Mouse (Mus musculus) embryonic facial prominence, embryonic 15.5 days (tissue): ENCODE data around the gene Slf2. TPM values are rescaled to one million over a fixed set of nuclear protein-coding genes. Genes with fewer than 3 reads are reported as not detected.

Experiments used
- ATAC-seq: fragments of 200-750 bp; cut with Nextera tagmentation; 2 replicates; pipeline ENCODE4 v1.8.0; 2017; ENCODE audit warnings: low read depth, moderate TSS enrichment; ENCODE audit not compliant: insufficient number of reproducible peaks, low FRiP score, low TSS enrichment
- H3K27ac ChIP-seq: fragments of 300-500 bp; sonication (generic); replicated peaks from 2 replicates; pipeline ENCODE4 v1.5.1; 2015; ENCODE audit warnings: mild to moderate bottlenecking, inconsistent platforms
- H3K27me3 ChIP-seq: fragments of 300-500 bp; sonication (generic); 2 replicates; pipeline ENCODE4 v1.6.1; 2015; ENCODE audit warnings: inconsistent platforms
- H3K36me3 ChIP-seq: fragments of 300-500 bp; sonication (generic); 2 replicates; pipeline ENCODE4 v1.6.1; 2015; ENCODE audit warnings: mild to moderate bottlenecking, inconsistent platforms
- H3K4me1 ChIP-seq: fragments of 300-500 bp; sonication (generic); 2 replicates; pipeline ENCODE4 v1.6.1; 2015; ENCODE audit warnings: inconsistent platforms
- H3K4me2 ChIP-seq: fragments of 300-500 bp; sonication (generic); replicated peaks from 2 replicates; pipeline ENCODE4 v1.6.1; 2015; ENCODE audit warnings: mild to moderate bottlenecking, inconsistent platforms
- H3K4me3 ChIP-seq: fragments of 300-500 bp; sonication (generic); replicated peaks from 2 replicates; pipeline ENCODE4 v1.5.1; 2015; ENCODE audit warnings: mild to moderate bottlenecking, inconsistent platforms
- H3K9ac ChIP-seq: fragments of 300-500 bp; sonication (generic); 2 replicates; pipeline ENCODE4 v1.6.1; 2015; ENCODE audit warnings: inconsistent platforms
- H3K9me3 ChIP-seq: fragments of 300-500 bp; sonication (generic); replicated peaks from 2 replicates; pipeline ENCODE4 v1.6.1; 2016; ENCODE audit warnings: inconsistent platforms
- WGBS: fragments of 180-500 bp; shearing (Covaris S2); methylation state at CpG from one replicate; pipeline ENCODE4 v1.1.7; 2015; 5-methylcytosine and 5-hydroxymethylcytosine counted together
- polyA plus RNA-seq: library from polyadenylated mRNA; unstranded; fragments of >200 nt; fragmentation: Nextera tagmentation; extraction: Ambion mirVana; gene quantifications from 2 replicates; pipeline ENCODE4 v1.2.1, GENCODE M21; 2015

The Slf2 gene
- polyA plus RNA-seq, 1 experiment from 2014 or later, result 27.1 TPM

DNA sequence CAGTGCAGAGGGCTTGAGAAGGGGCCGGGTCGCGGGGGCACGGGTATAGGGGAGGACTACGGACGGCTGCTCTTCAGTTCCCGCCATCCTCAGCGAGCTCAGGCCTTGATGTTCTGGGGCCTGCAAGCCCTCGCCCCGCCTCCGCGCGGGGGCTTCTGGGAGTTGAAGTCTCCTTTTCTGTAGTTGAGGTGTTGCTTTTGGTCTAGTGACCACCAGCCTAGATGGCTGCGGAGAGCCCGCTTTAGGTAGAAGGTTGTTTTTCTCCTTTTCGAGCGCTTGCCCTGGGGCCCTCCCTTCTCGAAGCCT, 456 bp downstream of the Slf2 start:
- Histone ChIP-seq H3K4me3 (peak overlapping the region; percentile 98), H3K9me3 (no peaks in the 10 kb centered on the region), H3K4me2 (peak overlapping the region; percentile 58), H3K4me1 (peaks cover 31% of the 10 kb centered on the region), H3K36me3 (peaks cover 14% of the 10 kb centered on the region), H3K27me3 (no peaks in the 10 kb centered on the region), H3K27ac (peak overlapping the region; percentile 90), H3K9ac (peak overlapping the region; percentile 71)
- 2% methylated on average over 18 of the region's 18 CpGs for WGBS
- peak; percentile 89 for ATAC-seq

DNA sequence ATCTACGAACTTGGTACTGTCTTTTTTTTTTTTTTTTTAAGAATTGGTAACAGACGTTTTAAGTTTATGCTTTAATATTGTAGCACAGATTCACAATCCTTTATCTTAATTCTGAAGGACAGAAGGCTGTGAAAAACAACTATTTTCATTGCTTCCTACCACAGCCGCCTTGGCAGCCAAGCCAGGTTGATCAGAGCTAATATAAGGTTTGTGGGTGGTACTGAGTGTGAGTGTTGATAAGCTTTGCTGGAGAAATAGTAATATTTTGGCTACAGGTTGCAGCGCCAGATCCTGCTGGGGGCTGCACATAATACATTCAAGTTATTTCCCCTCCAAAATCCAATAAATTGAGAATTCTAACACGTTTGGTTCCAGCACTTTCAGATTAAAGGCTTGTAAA, 1.1 kb downstream of the Slf2 start:
- peaks cover 20% of the 10 kb centered on the region for H3K36me3 ChIP-seq
- 45% methylated on average over 5 of the region's 5 CpGs for WGBS
- peaks cover 26% of the 10 kb centered on the region for H3K4me1 ChIP-seq
- H3K27ac ChIP-seq, result no peak overlapping the region
- H3K27me3 ChIP-seq, result no peaks in the 10 kb centered on the region
- no peaks in the 10 kb centered on the region for H3K9me3 ChIP-seq
- no peak overlapping the region for H3K9ac ChIP-seq
- peak overlapping the region; percentile 58 for H3K4me2 ChIP-seq
- no peak for ATAC-seq
- peak overlapping the region; percentile 98 for H3K4me3 ChIP-seq

DNA sequence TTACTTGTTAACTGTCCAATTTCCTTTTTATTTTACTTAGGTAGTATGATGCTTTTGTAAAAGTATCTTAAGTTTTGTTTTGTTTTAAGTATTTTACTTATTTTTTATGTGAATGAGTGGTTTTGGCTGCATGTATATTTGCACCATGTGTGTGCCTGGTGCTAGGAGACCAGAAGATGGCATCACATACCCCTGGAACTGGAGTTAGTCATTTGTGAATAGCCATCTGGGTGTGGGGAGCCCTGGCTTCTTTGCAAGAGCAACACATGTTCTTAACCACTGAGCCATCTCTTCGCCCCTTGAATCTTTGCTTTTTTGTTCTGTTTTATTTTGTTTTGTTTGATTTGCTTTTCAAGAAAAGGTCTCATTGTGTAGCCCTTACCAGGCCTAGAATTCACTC, 2.2 kb downstream of the Slf2 start:
- no peak overlapping the region for H3K4me3 ChIP-seq
- no peaks in the 10 kb centered on the region for H3K9me3 ChIP-seq
- H3K4me2 ChIP-seq, result no peak overlapping the region
- H3K36me3 ChIP-seq, result peaks cover 23% of the 10 kb centered on the region
- no peak overlapping the region for H3K27ac ChIP-seq
- no peak overlapping the region for H3K9ac ChIP-seq
- H3K27me3 ChIP-seq, result no peaks in the 10 kb centered on the region
- no peak for ATAC-seq
- H3K4me1 ChIP-seq, result peaks cover 23% of the 10 kb centered on the region
- WGBS, result 91% methylated on average over 1 of the region's 1 CpGs

DNA sequence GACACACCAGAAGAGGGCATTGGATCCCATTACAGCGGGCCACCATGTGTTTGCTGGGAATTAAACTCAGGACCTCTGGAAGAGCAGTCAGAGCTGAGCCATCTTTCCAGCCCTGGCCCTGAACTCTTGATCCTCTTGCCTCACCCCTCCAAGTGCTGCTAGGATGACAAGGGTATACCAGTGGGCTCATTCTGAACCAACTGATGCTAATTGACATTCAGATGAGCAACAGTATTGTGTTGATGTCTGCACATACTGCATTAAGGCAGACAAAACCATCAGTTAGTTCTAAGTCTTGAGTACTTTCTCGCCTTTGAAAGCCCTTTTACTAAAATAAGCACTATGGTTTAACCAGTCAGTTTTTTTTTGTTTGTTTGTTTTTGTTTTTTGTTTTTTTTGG, 28.7 kb downstream of the Slf2 start:
- Histone ChIP-seq H3K9ac (no peak overlapping the region), H3K4me2 (no peak overlapping the region), H3K9me3 (no peaks in the 10 kb centered on the region), H3K4me1 (no peaks in the 10 kb centered on the region), H3K4me3 (no peak overlapping the region), H3K36me3 (peaks cover 74% of the 10 kb centered on the region), H3K27ac (no peak overlapping the region), H3K27me3 (no peaks in the 10 kb centered on the region)
- ATAC-seq, result no peak
- WGBS, result 93% methylated on average over 2 of the region's 2 CpGs

DNA sequence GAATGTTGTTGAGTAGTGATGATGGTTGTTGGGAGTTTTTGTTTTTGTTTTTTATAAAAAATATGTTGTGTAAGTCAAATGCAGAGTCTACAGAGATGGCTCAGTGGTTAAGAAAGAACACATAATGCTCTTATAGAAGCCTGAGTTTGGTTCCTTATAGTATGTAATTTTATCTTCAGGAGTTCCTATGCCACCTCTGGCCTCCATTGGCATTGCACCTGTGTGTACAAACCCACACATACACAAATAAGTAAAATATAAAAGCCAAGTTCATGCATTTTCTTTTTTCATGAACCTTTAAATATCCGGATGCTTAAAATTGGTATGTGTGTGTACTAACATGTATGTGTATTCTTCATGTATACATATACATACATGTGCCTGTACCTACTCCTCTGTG, 35.0 kb downstream of the Slf2 start:
- WGBS, result 94% methylated on average over 1 of the region's 1 CpGs

DNA sequence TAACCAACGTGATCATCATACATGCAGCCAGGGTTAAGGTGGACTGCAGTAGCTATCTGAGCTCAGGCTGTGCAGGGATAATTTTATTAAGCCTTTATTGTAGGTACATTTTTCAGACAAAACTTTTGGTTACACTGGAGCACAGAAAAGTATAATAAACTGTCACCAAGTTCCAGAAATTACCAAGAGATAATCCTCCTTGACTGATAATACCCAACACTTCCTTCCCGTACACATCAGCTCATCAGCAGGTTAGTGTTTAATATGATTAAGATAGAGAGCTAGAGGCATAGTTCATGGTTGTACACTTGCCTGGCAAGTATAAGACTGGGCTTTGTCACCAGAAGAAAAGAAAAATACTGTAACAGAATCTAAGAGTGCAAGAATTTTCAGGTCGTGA, 37.4 kb downstream of the Slf2 start:
- 86% methylated on average over 3 of the region's 3 CpGs for WGBS

More for the DNA sequence above, 35.0 kb downstream of the Slf2 start:
- Histone ChIP-seq H3K27ac (no peak overlapping the region), H3K9ac (no peak overlapping the region), H3K27me3 (no peaks in the 10 kb centered on the region), H3K9me3 (no peaks in the 10 kb centered on the region), H3K4me3 (no peak overlapping the region), H3K4me1 (no peaks in the 10 kb centered on the region), H3K4me2 (no peak overlapping the region), H3K36me3 (peaks cover 79% of the 10 kb centered on the region)
- no peak for ATAC-seq

DNA sequence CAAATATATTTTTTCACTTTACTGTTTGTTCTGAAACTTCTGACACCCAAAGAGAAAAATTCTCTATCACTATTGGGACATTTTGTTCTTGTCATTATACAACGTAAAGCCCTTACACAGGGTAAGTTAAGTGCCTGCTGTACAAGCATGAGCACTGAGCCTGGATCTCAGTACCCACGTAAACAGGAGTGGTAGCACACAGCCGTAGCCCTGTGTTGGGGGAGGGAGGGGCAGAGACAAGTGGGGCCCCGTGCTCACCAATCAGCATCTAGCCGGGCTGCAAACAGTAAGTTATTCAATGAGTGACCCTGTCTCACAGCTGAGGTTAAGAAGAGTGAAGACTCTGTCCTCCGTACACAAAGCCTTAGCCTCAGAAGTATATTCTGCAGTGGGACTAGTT, 45.7 kb downstream of the Slf2 start:
- H3K4me2 ChIP-seq, result no peak overlapping the region
- no peak overlapping the region for H3K27ac ChIP-seq
- H3K9me3 ChIP-seq, result no peaks in the 10 kb centered on the region
- no peak for ATAC-seq
- WGBS, result 72% methylated on average over 6 of the region's 6 CpGs
- no peak overlapping the region for H3K4me3 ChIP-seq
- no peak overlapping the region for H3K9ac ChIP-seq
- no peaks in the 10 kb centered on the region for H3K27me3 ChIP-seq
- H3K36me3 ChIP-seq, result peaks cover 90% of the 10 kb centered on the region
- H3K4me1 ChIP-seq, result no peaks in the 10 kb centered on the region

More for the DNA sequence above, 37.4 kb downstream of the Slf2 start:
- H3K4me1 ChIP-seq, result no peaks in the 10 kb centered on the region
- no peak overlapping the region for H3K9ac ChIP-seq
- no peak overlapping the region for H3K4me2 ChIP-seq
- no peaks in the 10 kb centered on the region for H3K9me3 ChIP-seq
- peaks cover 88% of the 10 kb centered on the region for H3K36me3 ChIP-seq
- no peak for ATAC-seq
- no peak overlapping the region for H3K27ac ChIP-seq
- H3K27me3 ChIP-seq, result no peaks in the 10 kb centered on the region
- H3K4me3 ChIP-seq, result no peak overlapping the region

DNA sequence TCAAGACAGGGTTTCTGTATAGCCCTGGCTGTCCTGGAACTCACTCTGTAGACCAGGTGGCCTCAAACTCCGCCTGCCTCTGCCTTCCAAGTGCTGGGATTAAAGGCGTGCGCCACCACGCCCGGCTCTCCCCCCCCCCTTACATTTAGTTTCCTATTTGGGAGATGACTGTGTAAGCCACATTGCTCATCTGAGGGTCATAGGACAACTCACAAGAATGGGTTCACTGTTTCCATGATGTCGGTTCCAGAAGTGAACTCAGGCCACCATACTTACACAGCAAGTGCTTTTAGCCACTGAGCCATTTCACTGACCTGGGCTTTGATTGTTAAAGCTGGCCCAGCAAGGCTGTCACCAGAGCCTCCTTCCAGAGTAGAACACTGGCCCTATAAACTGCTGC, 46.2 kb downstream of the Slf2 start:
- Histone ChIP-seq H3K4me1 (no peaks in the 10 kb centered on the region), H3K4me3 (no peak overlapping the region), H3K27ac (no peak overlapping the region), H3K4me2 (no peak overlapping the region), H3K9me3 (no peaks in the 10 kb centered on the region), H3K27me3 (no peaks in the 10 kb centered on the region), H3K9ac (no peak overlapping the region), H3K36me3 (peaks cover 90% of the 10 kb centered on the region)
- WGBS, result 88% methylated on average over 6 of the region's 6 CpGs
- ATAC-seq, result no peak

DNA sequence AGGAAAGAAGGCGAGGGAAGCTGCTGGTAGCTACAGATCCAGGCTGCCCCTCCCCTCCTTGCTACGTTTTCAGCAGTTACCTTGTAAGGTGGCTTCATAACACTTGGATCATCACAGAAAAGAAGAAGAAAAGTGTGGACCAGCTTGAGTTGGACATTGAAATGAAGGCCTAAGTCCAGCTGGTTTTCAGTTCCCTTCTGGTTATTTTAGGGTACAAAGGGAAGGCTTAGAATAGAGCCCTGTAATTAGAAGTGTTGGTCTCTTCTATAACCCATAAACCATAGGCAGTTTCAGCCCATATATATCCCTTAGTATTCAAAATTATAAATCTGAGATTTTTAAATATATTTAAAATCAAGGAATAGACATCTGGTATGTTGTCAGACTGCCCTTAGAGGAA, 49.8 kb downstream of the Slf2 start:
- H3K36me3 ChIP-seq, result peaks cover 58% of the 10 kb centered on the region
- WGBS, result 83% methylated on average over 2 of the region's 2 CpGs
- H3K9me3 ChIP-seq, result no peaks in the 10 kb centered on the region
- H3K4me2 ChIP-seq, result no peak overlapping the region
- ATAC-seq, result no peak
- H3K27ac ChIP-seq, result no peak overlapping the region
- no peaks in the 10 kb centered on the region for H3K4me1 ChIP-seq
- no peaks in the 10 kb centered on the region for H3K27me3 ChIP-seq
- no peak overlapping the region for H3K4me3 ChIP-seq
- no peak overlapping the region for H3K9ac ChIP-seq

DNA sequence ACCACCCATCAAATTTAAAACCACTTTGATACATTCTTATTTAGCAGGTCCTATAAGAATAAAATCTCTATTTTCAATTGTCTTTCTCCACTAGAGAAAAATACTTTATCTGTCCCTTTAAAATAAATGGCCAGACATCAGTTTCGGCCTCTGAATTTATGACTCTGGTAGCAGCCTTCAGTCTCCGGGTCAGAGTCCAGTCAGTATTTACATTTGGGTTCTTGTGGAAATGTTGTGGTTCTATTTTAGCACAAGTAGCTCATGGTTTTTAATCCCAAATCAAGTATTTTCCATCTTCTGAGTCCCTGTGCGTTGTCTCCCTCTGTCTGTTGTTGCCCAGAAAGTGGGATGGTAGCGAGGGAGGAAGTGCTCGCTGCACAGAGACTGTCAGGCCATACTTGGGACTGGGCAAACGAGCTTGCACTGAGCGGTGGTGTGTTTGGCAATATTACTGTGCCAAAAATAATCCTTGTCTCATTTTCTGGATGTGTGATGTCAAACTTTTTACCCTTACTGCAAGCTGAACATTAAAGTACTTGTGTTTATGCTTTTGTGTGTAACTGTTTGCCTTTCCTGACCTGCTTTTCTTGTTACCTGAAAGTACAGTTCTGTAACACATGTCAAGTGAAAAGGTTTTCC, 51.6 kb downstream of the Slf2 start:
- Histone ChIP-seq H3K9me3 (no peaks in the 10 kb centered on the region), H3K27me3 (no peaks in the 10 kb centered on the region), H3K27ac (no peak overlapping the region), H3K4me3 (no peak overlapping the region), H3K36me3 (peaks cover 40% of the 10 kb centered on the region), H3K4me1 (no peaks in the 10 kb centered on the region), H3K4me2 (no peak overlapping the region), H3K9ac (no peak overlapping the region)
- WGBS, result 80% methylated on average over 7 of the region's 7 CpGs
- no peak for ATAC-seq

DNA sequence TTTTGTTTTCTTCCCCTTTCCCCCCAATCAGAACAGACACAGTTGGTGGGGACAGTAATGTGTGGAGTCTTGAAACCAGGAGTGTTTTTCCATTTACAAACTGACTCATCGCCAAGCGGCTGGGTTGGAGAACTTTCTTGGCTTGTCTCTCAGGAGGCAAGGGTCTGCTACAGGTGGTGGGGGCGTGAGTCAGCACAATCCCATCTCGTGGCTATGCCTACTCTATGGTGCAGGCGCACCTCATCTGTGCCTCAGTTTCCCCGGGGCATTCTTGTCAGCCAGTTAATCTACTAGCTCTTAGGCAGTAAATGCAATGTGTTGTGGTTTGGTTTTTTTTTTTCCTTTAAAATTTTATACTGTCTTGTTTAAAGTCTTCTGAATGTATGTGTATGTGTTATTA, 52.4 kb downstream of the Slf2 start:
- H3K9ac ChIP-seq, result no peak overlapping the region
- no peak for ATAC-seq
- no peak overlapping the region for H3K4me2 ChIP-seq
- peaks cover 32% of the 10 kb centered on the region for H3K36me3 ChIP-seq
- 85% methylated on average over 6 of the region's 6 CpGs for WGBS
- H3K27ac ChIP-seq, result no peak overlapping the region
- no peak overlapping the region for H3K4me3 ChIP-seq
- H3K9me3 ChIP-seq, result no peaks in the 10 kb centered on the region
- no peaks in the 10 kb centered on the region for H3K27me3 ChIP-seq
- peaks cover 4% of the 10 kb centered on the region for H3K4me1 ChIP-seq

DNA sequence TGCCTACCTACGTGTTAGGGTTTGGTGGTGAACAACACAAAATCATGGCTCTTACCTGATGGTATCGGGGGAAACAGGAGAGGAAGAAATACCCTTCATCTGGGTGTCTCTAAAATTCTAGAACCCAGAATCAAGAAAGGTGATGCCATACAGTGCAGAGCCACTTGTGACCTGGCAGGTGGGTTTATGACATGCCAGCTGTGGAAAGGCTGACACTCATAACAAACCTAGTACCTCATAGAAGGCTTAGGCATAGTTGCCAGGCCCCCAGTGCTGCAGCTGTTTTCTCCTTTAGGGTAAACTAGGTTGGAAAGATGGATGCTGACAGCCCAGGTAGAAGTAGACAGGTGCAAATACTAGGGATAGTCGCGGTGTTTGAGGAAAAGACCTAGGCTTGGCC, 53.5 kb downstream of the Slf2 start:
- Histone ChIP-seq H3K4me2 (no peak overlapping the region), H3K27me3 (no peaks in the 10 kb centered on the region), H3K27ac (no peak overlapping the region), H3K4me1 (peaks cover 9% of the 10 kb centered on the region), H3K4me3 (no peak overlapping the region), H3K9me3 (no peaks in the 10 kb centered on the region), H3K9ac (no peak overlapping the region), H3K36me3 (peaks cover 23% of the 10 kb centered on the region)
- ATAC-seq, result no peak
- 89% methylated on average over 4 of the region's 4 CpGs for WGBS
